23 mouse cellular contexts compared by ENCODE assay signal in the genomic region with DNA sequence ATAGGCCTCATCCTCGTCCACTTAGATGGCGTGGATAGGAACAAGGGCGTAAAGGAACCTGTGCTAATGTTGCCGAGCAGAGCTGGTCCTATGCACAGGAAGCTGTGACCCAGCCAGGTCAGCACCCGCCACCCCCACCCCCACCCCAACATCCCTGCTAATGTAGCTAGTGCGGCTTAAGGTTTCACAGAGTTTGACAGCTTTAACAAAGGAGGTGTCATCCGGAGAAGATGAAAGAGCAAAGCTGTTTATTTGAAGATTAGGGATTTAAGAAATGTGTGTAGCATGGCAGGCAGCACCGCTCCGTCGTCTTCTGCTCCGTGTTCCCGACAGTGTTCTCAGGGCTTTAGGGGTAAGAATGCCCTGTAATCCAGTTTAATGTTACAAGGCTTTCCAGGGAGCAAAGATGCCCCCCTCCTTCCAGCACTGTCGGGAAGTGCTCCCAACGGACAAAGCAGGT.
DNase-seq lines count a peak whose midpoint lies in the region; ATAC-seq and TF ChIP-seq lines count a peak whose summit lies in the region.
"Had no signal": no experiment of that assay in that cellular context is flagged by ENCODE, and none has a peak within 500 bp of the region (broad histone marks: within the 10 kb centered on the region; RNA-seq: fewer than 3 reads in every experiment).

No protein-coding gene starts in this region.

- 4% methylated on average over 14 of the region's 14 CpGs for WGBS in lung, embryonic 14.5 days
- 19% methylated on average over 14 of the region's 14 CpGs for WGBS in lung, postnatal 0 days
- WGBS in midbrain, embryonic 11.5 days = 4% methylated on average over 14 of the region's 14 CpGs
- 10% methylated on average over 14 of the region's 14 CpGs for WGBS in midbrain, postnatal 0 days

- no peak overlapping the region for H3K27ac ChIP-seq in lung, embryonic 14.5 days (ENCODE audit: low read depth)
- no peak overlapping the region for H3K27ac ChIP-seq in lung, postnatal 0 days (ENCODE audit: low read length)
- H3K27ac ChIP-seq in midbrain, embryonic 11.5 days (ENCODE audit: low read depth, low read length) = no peak overlapping the region
- H3K27ac ChIP-seq in midbrain, postnatal 0 days (ENCODE audit: low read depth, low read length) = no peak overlapping the region
- H3K27ac ChIP-seq: embryonic facial prominence, embryonic 12.5 days; forebrain, embryonic 13.5 days; hindbrain, embryonic 14.5 days; neural tube, embryonic 15.5 days had no signal

- peak; percentile 51 for DNase-seq in embryo, embryonic 10 days (ENCODE audit: low spot score)
- DNase-seq in embryo, embryonic 11 days = no peak
- DNase-seq in lung, embryonic 14.5 days = peak; percentile 10
- no peak for DNase-seq in lung, postnatal 0 days (ENCODE audit: low spot score)
- peak; percentile 87 for DNase-seq in midbrain, embryonic 11.5 days (ENCODE audit: low spot score, missing footprints)
- DNase-seq in midbrain, postnatal 0 days (ENCODE audit: low spot score) = no peak
- DNase-seq in layer of hippocampus, postnatal 36 days = no peak
- no peak for DNase-seq in layer of hippocampus, postnatal 25 days (ENCODE audit: extremely low spot score in 1 of 2, low spot score in 1 of 2)
- DNase-seq: adrenal gland, adult 8-10 months; cerebellum, adult 18-20 months; cerebellum, postnatal 14 days; heart, postnatal 36 days; kidney, adult 8-10 months; kidney, postnatal 10 days; left cerebral cortex, postnatal 4 days; lung, postnatal 10 days; thymus, adult 2 months had no signal

- H3K9ac ChIP-seq in lung, embryonic 14.5 days = no peak overlapping the region
- no peak overlapping the region for H3K9ac ChIP-seq in lung, postnatal 0 days (replicated peaks; ENCODE audit: low read depth)
- H3K9ac ChIP-seq in midbrain, embryonic 11.5 days (ENCODE audit: low read length) = no peak overlapping the region; the same call in 1 of the 2 replicates
- H3K9ac ChIP-seq in midbrain, postnatal 0 days (replicated peaks; ENCODE audit: low read length, poor library complexity, severe bottlenecking) = no peak overlapping the region
- H3K9ac ChIP-seq: embryonic facial prominence, embryonic 12.5 days; forebrain, embryonic 13.5 days; hindbrain, embryonic 14.5 days; neural tube, embryonic 15.5 days had no signal

- 0 out of 2 replicates have a peak overlapping the region, but pooled peaks have one; percentile 12 for H3K4me2 ChIP-seq in lung, embryonic 14.5 days
- no peak overlapping the region for H3K4me2 ChIP-seq in lung, postnatal 0 days (replicated peaks; ENCODE audit: low read depth, low read length)
- H3K4me2 ChIP-seq in midbrain, embryonic 11.5 days = no peak overlapping the region
- H3K4me2 ChIP-seq in midbrain, postnatal 0 days (ENCODE audit: low read depth, low read length, poor library complexity, severe bottlenecking) = no peak overlapping the region
- H3K4me2 ChIP-seq: embryonic facial prominence, embryonic 12.5 days; forebrain, embryonic 13.5 days; hindbrain, embryonic 14.5 days; neural tube, embryonic 15.5 days had no signal

- no peak overlapping the region for H3K4me3 ChIP-seq in lung, embryonic 14.5 days (ENCODE audit: low read depth, low read length)
- no peak overlapping the region for H3K4me3 ChIP-seq in lung, postnatal 0 days (ENCODE audit: low read depth, low read length)
- H3K4me3 ChIP-seq in midbrain, embryonic 11.5 days (ENCODE audit: low read depth, low read length) = no peak overlapping the region
- no peak overlapping the region for H3K4me3 ChIP-seq in midbrain, postnatal 0 days (ENCODE audit: low read depth, low read length)
- H3K4me3 ChIP-seq: embryonic facial prominence, embryonic 12.5 days; erythroblast, embryonic 14.5 days; forebrain, embryonic 13.5 days; neural tube, embryonic 15.5 days had no signal

- peak; percentile 54; the same call in 1 of the 2 replicates for ATAC-seq in lung, embryonic 14.5 days (ENCODE audit: insufficient read depth)
- no peak for ATAC-seq in lung, postnatal 0 days
- peak; percentile 67 for ATAC-seq in midbrain, embryonic 11.5 days (ENCODE audit: low FRiP score)
- peak; percentile 34; the same call in 1 of the 2 replicates for ATAC-seq in midbrain, postnatal 0 days (ENCODE audit: low FRiP score)
- ATAC-seq: activated CD4-positive, CD25-positive, alpha-beta regulatory T cell, adult 4 months; forebrain, embryonic 13.5 days had no signal

- no peak for TF ChIP-seq CTCF in lung, embryonic 14.5 days (IDR thresholded peaks at IDR 0.05; ENCODE audit: low read depth)
- no peak for TF ChIP-seq CTCF in lung, postnatal 0 days (IDR thresholded peaks at IDR 0.05)
- TF ChIP-seq CTCF in midbrain, postnatal 0 days (IDR thresholded peaks at IDR 0.05) = no peak

- H3K4me1 ChIP-seq in lung, embryonic 14.5 days (ENCODE audit: insufficient read depth) = 0 out of 2 replicates have a peak, but pooled peaks cover 4% of the 10 kb centered on the region
- H3K4me1 ChIP-seq in lung, postnatal 0 days (ENCODE audit: insufficient read depth, low read depth, low read length) = no peaks in the 10 kb centered on the region
- peaks cover 10% of the 10 kb centered on the region; the same call in 1 of the 2 replicates for H3K4me1 ChIP-seq in midbrain, embryonic 11.5 days (ENCODE audit: control insufficient read depth, insufficient read depth, low read length)
- peaks cover 4% of the 10 kb centered on the region; the same call in 1 of the 2 replicates for H3K4me1 ChIP-seq in midbrain, postnatal 0 days (ENCODE audit: insufficient read depth, low read length)

- no peaks in the 10 kb centered on the region for H3K9me3 ChIP-seq in lung, embryonic 14.5 days (ENCODE audit: low read depth, low read length)
- no peaks in the 10 kb centered on the region for H3K9me3 ChIP-seq in lung, postnatal 0 days (ENCODE audit: low read length)
- H3K9me3 ChIP-seq in midbrain, embryonic 11.5 days (ENCODE audit: control insufficient read depth, low read length) = no peaks in the 10 kb centered on the region; the same call in 1 of the 2 replicates
- no peaks in the 10 kb centered on the region for H3K9me3 ChIP-seq in midbrain, postnatal 0 days (ENCODE audit: low read length)
- H3K9me3 ChIP-seq: embryonic facial prominence, embryonic 12.5 days; forebrain, embryonic 13.5 days; neural tube, embryonic 15.5 days had no signal

- TF ChIP-seq EP300 in lung, postnatal 0 days (IDR thresholded peaks at IDR 0.05) = no peak

- no peaks in the 10 kb centered on the region for H3K36me3 ChIP-seq in lung, embryonic 14.5 days (ENCODE audit: insufficient read depth)
- no peaks in the 10 kb centered on the region for H3K36me3 ChIP-seq in lung, postnatal 0 days (ENCODE audit: insufficient read depth, low read length)
- H3K36me3 ChIP-seq in midbrain, embryonic 11.5 days (ENCODE audit: control insufficient read depth, insufficient read depth, low read length) = no peaks in the 10 kb centered on the region
- no peaks in the 10 kb centered on the region for H3K36me3 ChIP-seq in midbrain, postnatal 0 days (ENCODE audit: insufficient read depth, low read length)
- H3K36me3 ChIP-seq: embryonic facial prominence, embryonic 12.5 days; neural tube, embryonic 15.5 days had no signal

- H3K27me3 ChIP-seq in lung, embryonic 14.5 days (ENCODE audit: insufficient read depth, low read length) = peaks cover 5% of the 10 kb centered on the region; the same call in 1 of the 2 replicates
- H3K27me3 ChIP-seq in lung, postnatal 0 days (replicated peaks; ENCODE audit: insufficient read depth, low read length) = no peaks in the 10 kb centered on the region
- H3K27me3 ChIP-seq in midbrain, embryonic 11.5 days (ENCODE audit: control insufficient read depth, insufficient read depth, low read length) = peaks cover 16% of the 10 kb centered on the region
- H3K27me3 ChIP-seq in midbrain, postnatal 0 days (ENCODE audit: insufficient read depth, low read length) = 0 out of 2 replicates have a peak, but pooled peaks cover 7% of the 10 kb centered on the region

Comparison
In these comparisons a context has a peak if more than half of its experiments do, and no peak if none do; other contexts are left out.
1. DNase-seq: peak in embryo, embryonic 10 days (single experiment), lung, embryonic 14.5 days (single experiment) and midbrain, embryonic 11.5 days (single experiment); none in embryo, embryonic 11 days (single experiment), lung, postnatal 0 days (single experiment), midbrain, postnatal 0 days (single experiment), layer of hippocampus, postnatal 36 days (0 of 2) and layer of hippocampus, postnatal 25 days (0 of 2).